Mouse (Mus musculus) heart, embryonic 12.5 days (tissue): Measurements from ENCODE around the gene Rftn1. TPM values are rescaled to one million over a fixed set of nuclear protein-coding genes. Genes with fewer than 3 reads are reported as not detected.

Source experiments
- ATAC-seq: fragments of 200-750 bp; cut with Nextera tagmentation; 2 replicates; pipeline ENCODE4 v1.8.0; 2017; ENCODE audit warnings: moderate TSS enrichment, moderate library complexity; ENCODE audit not compliant: insufficient number of reproducible peaks, low FRiP score
- H3K27ac ChIP-seq: fragments of 300-500 bp; sonication (generic); 2 replicates; pipeline ENCODE4 v1.5.1; 2016; ENCODE audit warnings: mild to moderate bottlenecking, moderate library complexity; ENCODE audit not compliant: poor library complexity, severe bottlenecking
- H3K27me3 ChIP-seq: fragments of 300-500 bp; sonication (generic); replicated peaks from 2 replicates; pipeline ENCODE4 v1.6.1; 2016; ENCODE audit warnings: mild to moderate bottlenecking, moderate library complexity
- H3K36me3 ChIP-seq: fragments of 300-500 bp; sonication (generic); 2 replicates; pipeline ENCODE4 v1.6.1; 2016; ENCODE audit warnings: mild to moderate bottlenecking, moderate library complexity
- H3K4me1 ChIP-seq: fragments of 300-500 bp; sonication (generic); replicated peaks from 2 replicates; pipeline ENCODE4 v1.6.1; 2016; ENCODE audit warnings: mild to moderate bottlenecking
- H3K4me2 ChIP-seq: fragments of 300-500 bp; sonication (generic); 2 replicates; pipeline ENCODE4 v1.6.1; 2016; ENCODE audit warnings: mild to moderate bottlenecking, moderate library complexity
- H3K4me3 ChIP-seq: fragments of 300-500 bp; sonication (generic); 2 replicates; pipeline ENCODE4 v1.5.1; 2016; ENCODE audit warnings: mild to moderate bottlenecking
- H3K9ac ChIP-seq: fragments of 300-500 bp; sonication (generic); 2 replicates; pipeline ENCODE4 v1.6.1; 2016; ENCODE audit warnings: mild to moderate bottlenecking, moderate library complexity
- H3K9me3 ChIP-seq: fragments of 300-500 bp; sonication (generic); replicated peaks from 2 replicates; pipeline ENCODE4 v1.6.1; 2016; ENCODE audit warnings: mild to moderate bottlenecking, moderate library complexity
- WGBS: fragments of 180-500 bp; shearing (Covaris S2); methylation state at CpG from one replicate; pipeline ENCODE4 v1.1.7; 2016; 5-methylcytosine and 5-hydroxymethylcytosine counted together
- polyA plus RNA-seq: library from polyadenylated mRNA; unstranded; fragments of >200 nt; fragmentation: Nextera tagmentation; extraction: Ambion mirVana; gene quantifications from 2 replicates; pipeline ENCODE4 v1.2.1, GENCODE M21; 2016

The Rftn1 gene
- polyA plus RNA-seq, 1 experiment from 2014 or later, result 24.2 TPM

DNA sequence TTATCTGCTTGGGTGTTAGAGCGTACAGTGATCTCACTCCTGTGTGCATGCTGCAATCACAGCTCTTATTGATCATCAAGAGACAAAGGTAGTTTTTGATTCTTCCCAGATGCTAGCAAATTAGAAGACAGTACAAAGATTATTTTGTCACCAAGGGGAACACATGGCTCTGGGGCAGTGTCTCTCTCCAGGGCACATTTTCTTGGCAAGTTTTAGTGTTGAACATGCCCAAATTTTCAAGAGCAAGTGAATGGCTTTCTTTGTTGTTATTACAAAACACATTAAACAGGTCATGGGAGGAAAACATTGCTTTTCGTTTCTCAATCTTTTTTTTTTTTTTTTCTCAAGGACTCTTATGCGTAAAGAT, 213.1 kb downstream of the Rftn1 start:
- Histone ChIP-seq H3K27me3 (no peaks in the 10 kb centered on the region), H3K9me3 (peaks cover 8% of the 10 kb centered on the region), H3K4me2 (no peak overlapping the region), H3K4me1 (peaks cover 8% of the 10 kb centered on the region), H3K27ac (no peak overlapping the region), H3K4me3 (no peak overlapping the region), H3K9ac (no peak overlapping the region), H3K36me3 (0 out of 2 replicates have a peak, but pooled peaks cover 2% of the 10 kb centered on the region)
- 77% methylated on average over 3 of the region's 3 CpGs for WGBS
- no peak for ATAC-seq

DNA sequence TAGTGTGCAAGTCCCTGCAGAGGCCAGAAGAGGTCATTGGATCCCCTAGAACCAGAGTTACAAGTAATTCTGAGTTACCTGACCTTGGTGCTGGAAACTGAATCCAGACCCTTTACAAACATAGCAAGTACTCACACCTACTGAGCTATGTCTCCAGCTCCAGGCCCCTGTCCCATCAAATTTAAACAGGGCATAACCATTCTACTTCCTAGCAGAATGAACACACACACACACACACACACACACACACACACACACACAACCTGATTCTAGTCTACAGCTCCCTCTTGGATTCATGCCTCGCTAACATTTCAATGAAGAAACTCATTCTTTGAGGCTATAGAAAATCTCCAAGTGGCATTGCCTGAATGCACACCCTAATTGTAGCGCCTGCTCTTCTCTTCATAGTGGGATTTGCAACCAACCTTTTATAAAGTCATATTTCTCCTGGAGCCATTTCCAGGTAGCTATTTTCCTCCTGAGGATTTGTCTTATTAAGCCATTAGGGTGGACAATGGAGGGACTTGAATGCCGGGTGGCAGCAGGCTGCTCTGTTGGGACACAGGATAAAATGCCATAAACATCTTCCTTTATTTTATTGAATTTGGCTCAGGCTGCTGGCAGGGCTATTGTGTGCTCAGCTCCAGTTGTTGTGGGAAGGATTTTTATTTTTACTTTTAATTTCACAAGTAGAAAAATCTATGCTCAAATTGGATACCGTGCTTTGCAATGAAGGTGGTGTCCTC, 213.6 kb downstream of the Rftn1 start:
- WGBS, result 87% methylated on average over 4 of the region's 4 CpGs
- no peak overlapping the region for H3K27ac ChIP-seq
- no peak overlapping the region for H3K4me2 ChIP-seq
- H3K4me1 ChIP-seq, result peaks cover 2% of the 10 kb centered on the region; the same call in 1 of the 2 replicates
- 0 out of 2 replicates have a peak, but pooled peaks cover 2% of the 10 kb centered on the region for H3K36me3 ChIP-seq
- H3K9ac ChIP-seq, result no peak overlapping the region
- no peaks in the 10 kb centered on the region for H3K27me3 ChIP-seq
- no peak overlapping the region for H3K4me3 ChIP-seq
- no peak for ATAC-seq
- H3K9me3 ChIP-seq, result peaks cover 8% of the 10 kb centered on the region

GRCm38 (mm10) chr17:49975481-49975880, 215.0 kb downstream of the Rftn1 start:
- 62% methylated on average over 7 of the region's 7 CpGs for WGBS
- peaks cover 8% of the 10 kb centered on the region for H3K9me3 ChIP-seq
- no peak overlapping the region for H3K4me3 ChIP-seq
- H3K27ac ChIP-seq, result no peak overlapping the region
- H3K4me2 ChIP-seq, result no peak overlapping the region
- H3K9ac ChIP-seq, result no peak overlapping the region
- H3K36me3 ChIP-seq, result 0 out of 2 replicates have a peak, but pooled peaks cover 2% of the 10 kb centered on the region
- no peaks in the 10 kb centered on the region for H3K4me1 ChIP-seq
- no peaks in the 10 kb centered on the region for H3K27me3 ChIP-seq
- ATAC-seq, result no peak

DNA sequence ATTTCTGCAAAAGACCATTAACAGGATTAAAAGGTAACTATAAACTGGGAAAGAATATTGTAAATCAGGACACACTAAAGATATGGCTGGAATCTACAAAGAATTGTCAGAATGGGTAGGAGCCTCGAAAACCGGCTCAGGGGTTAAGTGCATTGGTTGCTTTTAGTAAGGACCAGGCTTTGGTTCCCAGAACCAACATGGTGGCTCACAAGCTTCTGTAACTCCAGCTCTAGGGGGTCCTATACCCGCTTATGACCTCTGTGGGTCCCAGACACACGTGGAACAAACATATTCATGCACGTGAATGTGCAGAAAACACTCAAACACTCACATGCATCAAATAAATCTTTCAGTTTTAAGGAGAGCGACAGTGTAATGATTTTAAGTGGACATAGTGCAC, 215.5 kb downstream of the Rftn1 start:
- peaks cover 6% of the 10 kb centered on the region for H3K9me3 ChIP-seq
- no peak overlapping the region for H3K9ac ChIP-seq
- no peaks in the 10 kb centered on the region for H3K36me3 ChIP-seq
- H3K4me2 ChIP-seq, result no peak overlapping the region
- 76% methylated on average over 6 of the region's 6 CpGs for WGBS
- no peak overlapping the region for H3K4me3 ChIP-seq
- no peak overlapping the region for H3K27ac ChIP-seq
- H3K27me3 ChIP-seq, result no peaks in the 10 kb centered on the region
- H3K4me1 ChIP-seq, result no peaks in the 10 kb centered on the region
- ATAC-seq, result no peak

GRCm38 (mm10) chr17:49972164-49972563, 218.3 kb downstream of the Rftn1 start:
- Histone ChIP-seq H3K27ac (no peak overlapping the region), H3K4me2 (no peak overlapping the region), H3K4me3 (no peak overlapping the region), H3K4me1 (no peaks in the 10 kb centered on the region), H3K27me3 (no peaks in the 10 kb centered on the region), H3K9me3 (peaks cover 5% of the 10 kb centered on the region; the same call in 1 of the 2 replicates), H3K9ac (no peak overlapping the region), H3K36me3 (no peaks in the 10 kb centered on the region)
- no peak for ATAC-seq
- WGBS, result 74% methylated on average over 1 of the region's 1 CpGs

GRCm38 (mm10) chr17:49971057-49971456, 219.4 kb downstream of the Rftn1 start:
- H3K36me3 ChIP-seq, result no peaks in the 10 kb centered on the region
- peaks cover 5% of the 10 kb centered on the region; the same call in 1 of the 2 replicates for H3K9me3 ChIP-seq
- no peak overlapping the region for H3K4me2 ChIP-seq
- ATAC-seq, result no peak
- no peaks in the 10 kb centered on the region for H3K27me3 ChIP-seq
- H3K9ac ChIP-seq, result no peak overlapping the region
- no peak overlapping the region for H3K4me3 ChIP-seq
- no peaks in the 10 kb centered on the region for H3K4me1 ChIP-seq
- H3K27ac ChIP-seq, result no peak overlapping the region

DNA sequence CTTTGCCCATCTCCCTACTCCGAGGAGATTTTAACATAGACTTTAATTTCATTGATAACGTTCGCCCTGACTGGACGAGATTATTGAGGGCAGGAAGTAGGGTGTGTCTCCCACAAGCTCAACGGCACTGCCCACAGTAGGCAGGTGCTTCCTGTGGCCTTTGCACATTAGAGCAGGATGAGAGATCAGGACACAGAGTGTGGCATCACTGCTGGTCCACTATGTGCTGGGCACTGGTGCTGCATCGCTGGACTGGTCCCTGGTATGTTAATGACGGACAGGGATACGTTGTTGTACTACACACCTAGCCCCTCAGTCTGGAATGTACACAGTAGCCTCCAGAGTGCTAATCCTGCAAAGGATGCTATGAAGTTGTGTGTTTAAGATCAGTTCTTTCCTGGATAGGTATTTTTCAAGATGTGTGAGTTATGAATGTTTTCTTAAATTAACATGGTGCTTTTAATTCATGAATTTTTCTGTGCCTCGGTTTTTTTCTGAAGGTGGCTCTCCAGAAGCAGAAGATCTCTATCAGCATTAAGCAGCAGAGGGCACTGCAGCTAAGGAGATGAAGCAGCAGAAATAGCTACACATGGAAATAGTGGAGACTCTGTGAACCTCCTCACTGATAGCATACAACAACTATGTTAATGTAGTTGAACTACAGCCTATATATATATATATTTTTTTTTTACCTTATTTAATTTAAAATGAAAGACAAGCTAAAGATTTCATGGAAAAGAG, 221.8 kb downstream of the Rftn1 start:
- ATAC-seq, result no peak
- peaks cover 5% of the 10 kb centered on the region; the same call in 1 of the 2 replicates for H3K9me3 ChIP-seq
- H3K9ac ChIP-seq, result no peak overlapping the region
- H3K4me1 ChIP-seq, result no peaks in the 10 kb centered on the region
- WGBS, result 48% methylated on average over 9 of the region's 9 CpGs
- H3K27me3 ChIP-seq, result no peaks in the 10 kb centered on the region
- no peak overlapping the region for H3K4me3 ChIP-seq
- H3K27ac ChIP-seq, result no peak overlapping the region
- no peak overlapping the region for H3K4me2 ChIP-seq
- no peaks in the 10 kb centered on the region for H3K36me3 ChIP-seq

GRCm38 (mm10) chr17:49965846-49966762, 224.4 kb downstream of the Rftn1 start:
- H3K4me2 ChIP-seq, result no peak overlapping the region
- H3K4me3 ChIP-seq, result no peak overlapping the region
- WGBS, result 81% methylated on average over 17 of the region's 17 CpGs
- H3K27ac ChIP-seq, result no peak overlapping the region
- no peaks in the 10 kb centered on the region for H3K4me1 ChIP-seq
- no peak overlapping the region for H3K9ac ChIP-seq
- H3K9me3 ChIP-seq, result peaks cover 5% of the 10 kb centered on the region; the same call in 1 of the 2 replicates
- no peak for ATAC-seq
- H3K27me3 ChIP-seq, result no peaks in the 10 kb centered on the region
- H3K36me3 ChIP-seq, result no peaks in the 10 kb centered on the region

DNA sequence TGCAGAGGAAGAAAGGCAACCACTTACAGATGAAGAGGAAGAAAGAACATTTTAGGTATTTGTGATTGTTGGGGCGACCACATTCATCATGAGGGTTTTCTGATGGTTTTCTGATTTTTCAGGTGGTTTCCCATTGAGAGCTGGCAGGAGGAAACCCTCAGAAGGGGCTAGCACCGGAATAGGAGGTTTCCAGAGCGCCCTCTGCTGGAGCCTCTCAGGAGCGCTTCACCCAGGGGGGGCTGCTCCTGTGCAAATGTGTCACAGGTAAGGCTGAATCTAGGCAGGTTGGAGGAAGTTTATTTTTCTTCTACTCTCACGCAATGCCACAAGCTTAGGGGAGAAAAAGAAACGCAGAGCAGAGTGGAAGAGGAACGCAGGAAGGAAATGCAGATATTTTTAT, 225.4 kb downstream of the Rftn1 start:
- peaks cover 2% of the 10 kb centered on the region; the same call in 1 of the 2 replicates for H3K9me3 ChIP-seq
- no peak overlapping the region for H3K4me2 ChIP-seq
- H3K4me3 ChIP-seq, result no peak overlapping the region
- H3K9ac ChIP-seq, result no peak overlapping the region
- no peaks in the 10 kb centered on the region for H3K36me3 ChIP-seq
- no peak for ATAC-seq
- H3K27ac ChIP-seq, result no peak overlapping the region
- WGBS, result 72% methylated on average over 7 of the region's 7 CpGs
- no peaks in the 10 kb centered on the region for H3K27me3 ChIP-seq
- no peaks in the 10 kb centered on the region for H3K4me1 ChIP-seq

- ATAC-seq, result no peak
- H3K9ac ChIP-seq, result no peak overlapping the region
- no peak overlapping the region for H3K27ac ChIP-seq
- no peaks in the 10 kb centered on the region; the same call in 1 of the 2 replicates for H3K9me3 ChIP-seq
- H3K36me3 ChIP-seq, result no peaks in the 10 kb centered on the region
- no peaks in the 10 kb centered on the region for H3K27me3 ChIP-seq
- H3K4me3 ChIP-seq, result no peak overlapping the region
- WGBS, result 81% methylated on average over 6 of the region's 6 CpGs
- H3K4me1 ChIP-seq, result no peaks in the 10 kb centered on the region
- H3K4me2 ChIP-seq, result no peak overlapping the region
These were observed 226.0 kb downstream of the Rftn1 start for GRCm38 (mm10) chr17:49964471-49964870.

DNA sequence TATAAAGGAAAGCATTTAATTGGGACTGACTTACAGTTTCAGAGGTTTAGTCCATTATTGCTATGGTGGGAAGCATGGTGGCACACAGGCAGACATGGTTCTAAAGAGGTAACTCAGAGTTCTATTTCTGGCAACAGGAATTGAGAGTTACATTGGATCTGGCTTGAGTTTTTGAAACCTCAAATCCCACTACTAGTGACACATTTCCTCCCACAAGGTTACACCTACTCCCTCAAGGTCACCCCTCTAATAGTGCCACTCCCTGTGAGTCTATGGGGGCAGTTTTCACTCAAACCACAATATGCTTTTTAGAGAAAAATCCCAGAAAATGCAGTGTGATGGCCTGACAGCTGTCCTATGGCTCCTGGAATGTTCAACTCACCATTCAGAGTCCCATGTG, 231.5 kb downstream of the Rftn1 start:
- Histone ChIP-seq H3K36me3 (no peaks in the 10 kb centered on the region), H3K9me3 (no peaks in the 10 kb centered on the region; the same call in 1 of the 2 replicates), H3K4me1 (no peaks in the 10 kb centered on the region), H3K27me3 (no peaks in the 10 kb centered on the region), H3K4me3 (no peak overlapping the region), H3K4me2 (no peak overlapping the region), H3K9ac (no peak overlapping the region), H3K27ac (no peak overlapping the region)
- ATAC-seq, result no peak
